Mouse (Mus musculus) heart, adult 9 months (tissue): Measurements from ENCODE around the gene Tsks.

ENCODE experiments used
- DNase-seq, 2 experiments: peaks; one replicate each; pipeline ENCODE4 v3.0.0; 2022; ENCODE audit warnings: low spot score in 2 of 2

Gene Tsks

GRCm38 (mm10) chr7:44949922-44950321 lies 6.9 kb downstream of the Tsks start:
- no peak for DNase-seq

GRCm38 (mm10) chr7:44951960-44952359 lies 9.0 kb downstream of the Tsks start:
- peak; percentile 77 to 82 for DNase-seq

GRCm38 (mm10) chr7:44952611-44953306 lies 9.8 kb downstream of the Tsks start:
- peak; percentile 94 to 95 for DNase-seq

GRCm38 (mm10) chr7:44953561-44953960 lies 10.6 kb downstream of the Tsks start:
- DNase-seq, result no peak

- DNase-seq, result no peak
These were observed 11.3 kb downstream of the Tsks start for GRCm38 (mm10) chr7:44954091-44954885.

GRCm38 (mm10) chr7:44955628-44956027 lies 12.6 kb downstream of the Tsks start:
- DNase-seq, result no peak

- DNase-seq, result no peak
These were observed 13.3 kb downstream of the Tsks start for GRCm38 (mm10) chr7:44956266-44956665.

- DNase-seq, result peak; percentile 69 to 75
These were observed 14.3 kb downstream of the Tsks start for GRCm38 (mm10) chr7:44957183-44957835.

GRCm38 (mm10) chr7:44958208-44958607 lies 15.2 kb downstream of the Tsks start:
- DNase-seq, result peak in 1 of 2 experiments; percentile 44

- DNase-seq, result no peak
These were observed 16.3 kb downstream of the Tsks start for GRCm38 (mm10) chr7:44959281-44959680.

- no peak for DNase-seq
These were observed 17.0 kb downstream of the Tsks start for GRCm38 (mm10) chr7:44959874-44960511.

- no peak for DNase-seq
These were observed 17.5 kb downstream of the Tsks start for GRCm38 (mm10) chr7:44960512-44960910.

- DNase-seq, result no peak
These were observed 19.3 kb downstream of the Tsks start for GRCm38 (mm10) chr7:44962337-44962736.

GRCm38 (mm10) chr7:44962831-44963230 lies 19.8 kb downstream of the Tsks start:
- no peak for DNase-seq

GRCm38 (mm10) chr7:44964990-44965389 lies 22.0 kb downstream of the Tsks start:
- no peak for DNase-seq

GRCm38 (mm10) chr7:44965975-44966374 lies 23.0 kb downstream of the Tsks start:
- no peak for DNase-seq

GRCm38 (mm10) chr7:44966638-44967037 lies 23.6 kb downstream of the Tsks start:
- DNase-seq, result no peak

- DNase-seq, result peak; percentile 86 to 89
These were observed 27.3 kb downstream of the Tsks start for GRCm38 (mm10) chr7:44970231-44970691.

- DNase-seq, result no peak
These were observed 28.1 kb downstream of the Tsks start for GRCm38 (mm10) chr7:44971142-44971541.

GRCm38 (mm10) chr7:44973415-44974130 lies 30.6 kb downstream of the Tsks start:
- no peak for DNase-seq

GRCm38 (mm10) chr7:44974383-44975116 lies 31.5 kb downstream of the Tsks start, which contains the start of gene Cpt1c:
Gene Cpt1c (minus strand): TSS chr7:44974851.
- peak; percentile 71 to 74 for DNase-seq
